Mouse (Mus musculus): Measurements from ENCODE around the gene Naif1. TPM values are rescaled to one million over a fixed set of nuclear protein-coding genes. Genes with fewer than 3 reads are reported as not detected.

Naif1 gene
- polyA plus RNA-seq, 1 experiment from 2014 or later = 8.2 TPM

GRCm38 (mm10) chr2:32439177-32439576 is 11.1 kb upstream of the Naif1 start:
- H3K27ac ChIP-seq (ENCODE audit: low read length) = no peak overlapping the region
- 13% methylated on average over 6 of the region's 6 CpGs for WGBS
- no peak overlapping the region for H3K9ac ChIP-seq (replicated peaks; ENCODE audit: low read length)
- H3K27me3 ChIP-seq (ENCODE audit: insufficient read depth, low read length) = no peaks in the 10 kb centered on the region
- no peak overlapping the region for H3K4me3 ChIP-seq (ENCODE audit: low read length)
- H3K36me3 ChIP-seq (ENCODE audit: insufficient read depth, low read length) = no peaks in the 10 kb centered on the region
- no peak for ATAC-seq (ENCODE audit: low FRiP score, low TSS enrichment)
- H3K9me3 ChIP-seq (ENCODE audit: low read length) = no peaks in the 10 kb centered on the region
- no peak overlapping the region for H3K4me2 ChIP-seq (replicated peaks; ENCODE audit: low read depth, low read length)
- H3K4me1 ChIP-seq (ENCODE audit: insufficient read depth, low read length) = peaks cover 30% of the 10 kb centered on the region

- peaks cover 30% of the 10 kb centered on the region for H3K4me1 ChIP-seq (ENCODE audit: insufficient read depth, low read length)
- WGBS = 59% methylated on average over 2 of the region's 2 CpGs
- no peak overlapping the region for H3K4me3 ChIP-seq (ENCODE audit: low read length)
- ATAC-seq (ENCODE audit: low FRiP score, low TSS enrichment) = no peak
- H3K9ac ChIP-seq (replicated peaks; ENCODE audit: low read length) = no peak overlapping the region
- no peaks in the 10 kb centered on the region for H3K36me3 ChIP-seq (ENCODE audit: insufficient read depth, low read length)
- no peaks in the 10 kb centered on the region for H3K9me3 ChIP-seq (ENCODE audit: low read length)
- H3K27ac ChIP-seq (ENCODE audit: low read length) = peak overlapping the region; percentile 31
- no peak overlapping the region for H3K4me2 ChIP-seq (replicated peaks; ENCODE audit: low read depth, low read length)
- no peaks in the 10 kb centered on the region for H3K27me3 ChIP-seq (ENCODE audit: insufficient read depth, low read length)
Observed at GRCm38 (mm10) chr2:32440164-32440563, 10.1 kb upstream of the Naif1 start.

DNA sequence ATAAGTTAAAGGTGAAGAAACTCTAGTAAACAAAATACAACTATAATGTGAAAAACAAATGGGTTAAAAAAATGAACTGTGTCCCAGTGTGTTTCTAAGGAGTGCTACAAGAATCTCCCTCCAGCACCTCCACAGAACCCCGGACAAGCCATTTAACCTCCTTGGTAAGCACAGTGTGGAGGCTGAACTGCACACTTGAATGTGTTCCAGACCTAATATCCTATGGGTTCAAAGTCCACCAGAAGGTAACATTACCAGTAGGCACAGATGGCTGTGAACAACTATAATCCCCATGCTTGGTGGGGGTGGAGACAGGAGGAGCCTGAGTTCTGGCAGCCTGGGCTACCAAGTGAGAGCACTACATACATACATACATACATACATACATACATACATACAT is 9.6 kb upstream of the Naif1 start:
- no peaks in the 10 kb centered on the region for H3K9me3 ChIP-seq (ENCODE audit: low read length)
- no peak for ATAC-seq (ENCODE audit: low FRiP score, low TSS enrichment)
- 71% methylated on average over 1 of the region's 1 CpGs for WGBS
- no peaks in the 10 kb centered on the region for H3K27me3 ChIP-seq (ENCODE audit: insufficient read depth, low read length)
- peak overlapping the region; percentile 51 for H3K27ac ChIP-seq (ENCODE audit: low read length)
- H3K4me1 ChIP-seq (ENCODE audit: insufficient read depth, low read length) = peaks cover 30% of the 10 kb centered on the region
- H3K36me3 ChIP-seq (ENCODE audit: insufficient read depth, low read length) = no peaks in the 10 kb centered on the region
- H3K4me2 ChIP-seq (replicated peaks; ENCODE audit: low read depth, low read length) = no peak overlapping the region
- no peak overlapping the region for H3K4me3 ChIP-seq (ENCODE audit: low read length)
- no peak overlapping the region for H3K9ac ChIP-seq (replicated peaks; ENCODE audit: low read length)

DNA sequence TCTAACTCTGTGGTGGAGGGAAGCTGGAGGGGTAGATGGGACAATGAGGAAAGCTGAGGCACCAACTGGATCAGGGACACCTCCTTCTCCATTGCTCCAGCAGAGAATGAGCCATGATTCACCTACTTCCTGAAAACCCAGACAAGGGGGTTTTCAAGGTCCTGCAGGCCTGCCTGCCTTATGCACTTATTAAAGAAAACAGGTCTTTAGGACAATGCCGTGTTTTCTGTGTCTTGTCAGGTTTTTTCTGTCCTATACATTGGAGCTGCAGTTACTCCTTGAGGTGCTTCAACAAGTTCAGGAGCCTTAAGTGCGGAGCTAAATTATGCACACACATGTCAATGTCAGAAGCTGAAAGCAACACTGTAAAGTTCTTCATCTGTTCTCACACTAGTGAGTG is 8.7 kb upstream of the Naif1 start:
- peaks cover 30% of the 10 kb centered on the region for H3K4me1 ChIP-seq (ENCODE audit: insufficient read depth, low read length)
- no peaks in the 10 kb centered on the region for H3K9me3 ChIP-seq (ENCODE audit: low read length)
- no peak overlapping the region for H3K4me3 ChIP-seq (ENCODE audit: low read length)
- no peak overlapping the region for H3K9ac ChIP-seq (replicated peaks; ENCODE audit: low read length)
- H3K36me3 ChIP-seq (ENCODE audit: insufficient read depth, low read length) = no peaks in the 10 kb centered on the region
- H3K4me2 ChIP-seq (replicated peaks; ENCODE audit: low read depth, low read length) = no peak overlapping the region
- WGBS = 87% methylated on average over 2 of the region's 2 CpGs
- no peak overlapping the region for H3K27ac ChIP-seq (ENCODE audit: low read length)
- no peak for ATAC-seq (ENCODE audit: low FRiP score, low TSS enrichment)
- H3K27me3 ChIP-seq (ENCODE audit: insufficient read depth, low read length) = no peaks in the 10 kb centered on the region

DNA sequence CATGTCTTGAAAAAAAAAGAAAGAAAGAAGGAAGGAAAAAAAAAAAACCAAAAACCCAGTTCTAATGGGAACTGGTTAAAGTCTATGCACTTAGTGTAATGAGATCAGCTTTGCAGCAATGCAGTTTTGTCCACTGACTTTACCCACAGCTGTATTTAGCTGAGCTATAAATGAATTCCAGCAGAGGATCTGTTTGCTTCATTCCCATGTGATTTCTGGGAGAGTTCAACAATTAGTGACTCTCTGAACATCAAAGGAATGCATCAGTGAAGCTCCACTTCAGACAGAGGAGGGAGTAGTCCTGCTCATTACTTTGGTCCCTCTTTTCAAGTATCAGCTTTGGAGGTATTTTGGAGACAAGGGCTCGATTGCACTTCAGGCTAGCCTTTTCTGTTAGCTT is 4.7 kb upstream of the Naif1 start:
- Histone ChIP-seq H3K27me3 (ENCODE audit: insufficient read depth, low read length) (no peaks in the 10 kb centered on the region), H3K4me1 (ENCODE audit: insufficient read depth, low read length) (peaks cover 19% of the 10 kb centered on the region; the same call in 1 of the 2 replicates), H3K4me2 (replicated peaks; ENCODE audit: low read depth, low read length) (no peak overlapping the region), H3K4me3 (ENCODE audit: low read length) (no peak overlapping the region), H3K9ac (replicated peaks; ENCODE audit: low read length) (no peak overlapping the region), H3K9me3 (ENCODE audit: low read length) (no peaks in the 10 kb centered on the region), H3K36me3 (ENCODE audit: insufficient read depth, low read length) (no peaks in the 10 kb centered on the region), H3K27ac (ENCODE audit: low read length) (no peak overlapping the region)
- 61% methylated on average over 1 of the region's 1 CpGs for WGBS
- ATAC-seq (ENCODE audit: low FRiP score, low TSS enrichment) = no peak

DNA sequence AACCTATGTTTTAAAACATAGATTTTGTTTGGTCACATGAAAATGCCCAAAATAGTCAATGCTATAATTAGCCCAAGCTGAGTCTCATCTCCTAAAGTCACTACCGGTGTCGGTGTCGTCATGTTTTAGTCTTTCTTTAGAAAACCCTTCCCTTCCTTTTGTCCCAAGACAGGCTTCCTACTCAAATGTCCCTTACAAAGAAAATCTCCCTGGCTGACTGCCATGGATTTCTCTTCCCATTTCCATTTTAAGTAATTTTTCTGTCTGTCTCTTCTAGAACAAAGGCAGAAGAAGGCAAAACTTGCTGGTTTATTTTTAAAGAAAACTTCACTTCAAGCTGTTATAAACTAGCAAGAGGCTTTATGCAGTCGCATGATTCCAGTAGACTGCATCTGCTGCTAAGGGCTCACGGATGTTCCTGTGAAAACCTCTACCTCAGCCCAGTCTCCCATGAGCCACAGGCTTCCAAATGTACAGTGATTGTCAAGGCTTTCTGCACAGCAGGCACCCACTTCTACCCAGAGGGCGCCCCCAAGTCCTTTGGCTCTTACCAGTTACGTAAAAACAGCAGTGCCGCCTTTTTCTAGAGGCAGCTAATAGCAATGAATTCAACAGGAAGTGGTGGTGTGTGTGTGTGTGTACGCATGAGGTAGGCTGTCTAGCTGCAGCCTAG is 2.9 kb upstream of the Naif1 start:
- peak overlapping the region; percentile 91 for H3K27ac ChIP-seq (ENCODE audit: low read length)
- H3K4me2 ChIP-seq (replicated peaks; ENCODE audit: low read depth, low read length) = peak overlapping the region; percentile 32; the same call in 1 of the 2 replicates
- H3K4me1 ChIP-seq (ENCODE audit: insufficient read depth, low read length) = peaks cover 22% of the 10 kb centered on the region
- no peak for ATAC-seq (ENCODE audit: low FRiP score, low TSS enrichment)
- no peaks in the 10 kb centered on the region for H3K9me3 ChIP-seq (ENCODE audit: low read length)
- no peaks in the 10 kb centered on the region for H3K36me3 ChIP-seq (ENCODE audit: insufficient read depth, low read length)
- peak overlapping the region; percentile 57; the same call in 1 of the 2 replicates for H3K9ac ChIP-seq (replicated peaks; ENCODE audit: low read length)
- no peak overlapping the region for H3K4me3 ChIP-seq (ENCODE audit: low read length)
- H3K27me3 ChIP-seq (ENCODE audit: insufficient read depth, low read length) = no peaks in the 10 kb centered on the region
- 53% methylated on average over 9 of the region's 9 CpGs for WGBS

- no peak overlapping the region for H3K27ac ChIP-seq (ENCODE audit: low read length)
- H3K4me1 ChIP-seq (ENCODE audit: insufficient read depth, low read length) = peaks cover 32% of the 10 kb centered on the region
- no peaks in the 10 kb centered on the region for H3K27me3 ChIP-seq (ENCODE audit: insufficient read depth, low read length)
- no peaks in the 10 kb centered on the region for H3K36me3 ChIP-seq (ENCODE audit: insufficient read depth, low read length)
- no peak for ATAC-seq (ENCODE audit: low FRiP score, low TSS enrichment)
- WGBS = 96% methylated on average over 1 of the region's 1 CpGs
- no peak overlapping the region for H3K4me2 ChIP-seq (replicated peaks; ENCODE audit: low read depth, low read length)
- H3K4me3 ChIP-seq (ENCODE audit: low read length) = no peak overlapping the region
- no peak overlapping the region for H3K9ac ChIP-seq (replicated peaks; ENCODE audit: low read length)
- H3K9me3 ChIP-seq (ENCODE audit: low read length) = no peaks in the 10 kb centered on the region
Observed at GRCm38 (mm10) chr2:32448480-32448879, 1.8 kb upstream of the Naif1 start.

DNA sequence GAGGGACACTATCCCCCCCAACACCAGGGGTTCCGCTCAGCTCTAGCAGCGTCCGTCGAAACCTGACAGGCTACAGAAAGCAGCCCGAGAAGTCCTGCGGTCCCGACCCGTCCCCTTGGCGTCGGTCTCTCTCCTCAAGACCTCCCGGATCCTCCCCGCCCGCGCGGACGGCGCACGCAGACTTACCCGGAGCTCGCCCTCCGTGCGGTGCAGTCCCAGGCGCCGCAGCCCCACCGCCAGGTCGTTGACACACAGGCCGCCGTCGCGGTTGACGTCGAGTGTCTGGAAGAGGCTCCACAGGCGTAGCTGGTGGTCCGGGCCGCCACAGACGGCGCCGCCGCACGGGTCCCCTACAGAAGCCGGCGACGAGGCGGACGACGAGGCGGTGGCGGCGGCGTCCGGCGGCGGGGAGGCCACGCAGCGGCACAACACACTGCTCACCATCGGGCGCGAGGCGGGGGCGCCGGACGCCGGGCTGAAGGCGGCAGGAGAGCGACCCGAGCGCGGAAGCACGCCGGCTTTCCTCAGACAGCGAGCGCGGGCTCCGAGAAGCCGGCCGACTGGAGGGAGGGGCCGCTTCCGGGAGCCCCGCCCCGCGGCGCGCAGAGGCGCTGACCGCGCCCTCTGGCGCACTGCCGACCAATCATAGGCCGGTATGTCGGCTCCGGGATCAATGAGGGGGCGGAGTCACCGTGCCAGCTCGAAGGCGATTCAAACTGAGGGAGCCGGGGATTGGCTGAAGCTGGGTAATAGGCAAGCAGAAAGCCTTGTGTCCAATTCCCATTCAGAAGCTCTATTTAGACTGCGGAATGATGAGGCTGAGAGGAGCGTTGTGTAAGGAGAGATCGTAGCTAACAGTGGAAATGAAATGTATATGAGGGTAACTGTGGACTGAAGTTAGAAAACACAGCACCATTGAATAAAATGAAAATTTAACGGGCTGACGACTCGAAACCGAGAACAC is 906 bp downstream of the Naif1 start, which contains the start of gene Slc25a25:
TSS of gene Slc25a25 (minus strand) at position 565 of the 964 bp plus-strand sequence.
- no peaks in the 10 kb centered on the region for H3K9me3 ChIP-seq (ENCODE audit: low read length)
- WGBS = under 1% methylated on average over 103 of the region's 103 CpGs
- H3K9ac ChIP-seq (replicated peaks; ENCODE audit: low read length) = peak within 1 kb of the TSS; percentile 83
- peak within 1 kb of the TSS; percentile 82 for H3K4me2 ChIP-seq (replicated peaks; ENCODE audit: low read depth, low read length)
- ATAC-seq (ENCODE audit: low FRiP score, low TSS enrichment) = peak; percentile 90
- peaks cover 35% of the 10 kb centered on the region for H3K4me1 ChIP-seq (ENCODE audit: insufficient read depth, low read length)
- H3K27ac ChIP-seq (ENCODE audit: low read length) = peak within 1 kb of the TSS; percentile 98
- H3K27me3 ChIP-seq (ENCODE audit: insufficient read depth, low read length) = no peaks in the 10 kb centered on the region
- H3K36me3 ChIP-seq (ENCODE audit: insufficient read depth, low read length) = peaks cover 13% of the 10 kb centered on the region; the same call in 1 of the 2 replicates
- peak within 1 kb of the TSS; percentile 80 for H3K4me3 ChIP-seq (ENCODE audit: low read length)

DNA sequence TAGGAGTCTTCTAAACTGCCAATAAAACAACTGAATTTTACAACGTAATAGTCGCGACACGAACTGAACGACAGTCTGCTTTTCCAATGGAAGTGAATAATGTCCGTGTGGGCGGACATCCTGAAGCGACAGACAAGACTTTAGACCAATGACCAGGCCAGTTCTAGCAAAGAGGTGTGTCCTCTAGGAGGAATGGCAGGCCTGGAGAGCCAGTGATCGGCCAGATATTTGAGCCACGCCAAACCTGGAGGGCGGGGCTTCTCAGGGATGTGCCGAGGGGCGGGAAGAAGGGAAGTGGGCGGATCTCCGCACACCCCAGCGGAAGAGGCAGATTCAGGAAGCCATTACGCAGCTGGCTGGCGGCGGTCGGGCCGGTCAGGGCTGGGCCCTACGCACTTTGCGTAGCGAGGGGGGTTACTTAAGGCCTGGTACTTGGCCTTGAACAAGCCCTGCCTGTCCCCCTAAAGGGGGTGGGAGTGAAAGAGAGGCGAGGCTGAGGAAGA is 1.7 kb downstream of the Naif1 start:
- Histone ChIP-seq H3K27ac (ENCODE audit: low read length) (peak overlapping the region; percentile 98), H3K9ac (replicated peaks; ENCODE audit: low read length) (peak overlapping the region; percentile 66), H3K4me1 (ENCODE audit: insufficient read depth, low read length) (peaks cover 35% of the 10 kb centered on the region), H3K4me3 (ENCODE audit: low read length) (peak overlapping the region; percentile 80), H3K36me3 (ENCODE audit: insufficient read depth, low read length) (peaks cover 18% of the 10 kb centered on the region; the same call in 1 of the 2 replicates), H3K27me3 (ENCODE audit: insufficient read depth, low read length) (no peaks in the 10 kb centered on the region), H3K4me2 (replicated peaks; ENCODE audit: low read depth, low read length) (peak overlapping the region; percentile 82), H3K9me3 (ENCODE audit: low read length) (no peaks in the 10 kb centered on the region)
- WGBS = under 1% methylated on average over 25 of the region's 25 CpGs
- peak; percentile 97 for ATAC-seq (ENCODE audit: low FRiP score, low TSS enrichment)

Measured in kidney, embryonic 16.5 days (tissue).